Mouse (Mus musculus): ENCODE data around the gene Cpsf3.
A peak's percentile ranks its signal among the peaks of the same experiment; 100 is the strongest.

Gene Cpsf3

GRCm38 (mm10) chr12:21288716-21289395, 3.7 kb downstream of the Cpsf3 start:
- DNase-seq (ENCODE audit: extremely low read depth, insufficient read length, low spot score), result no peak

- no peak for DNase-seq (ENCODE audit: extremely low read depth, insufficient read length, low spot score)
These were observed 4.5 kb downstream of the Cpsf3 start for GRCm38 (mm10) chr12:21289651-21290050.

DNA sequence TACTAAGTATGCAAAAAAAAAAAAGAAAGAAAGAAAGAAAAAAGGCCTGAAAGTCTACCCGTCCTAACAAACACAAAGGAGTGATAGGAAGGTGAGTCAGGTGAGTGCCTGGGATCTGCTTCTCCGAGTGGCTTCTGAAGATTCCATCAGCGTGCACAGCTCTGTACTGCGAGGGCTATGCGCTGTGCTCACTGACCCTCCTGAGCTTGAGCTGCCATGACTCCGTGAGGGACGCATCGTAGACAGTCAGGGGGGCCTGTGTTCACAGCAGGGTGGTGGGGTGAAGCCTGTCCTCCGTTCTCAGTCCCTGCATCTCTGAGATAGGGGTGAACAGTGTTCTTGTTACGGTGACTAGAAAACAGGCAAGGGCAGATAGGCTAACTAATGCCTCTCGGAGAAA, 13.7 kb downstream of the Cpsf3 start:
- DNase-seq (ENCODE audit: extremely low read depth, insufficient read length, low spot score), result no peak

GRCm38 (mm10) chr12:21301324-21301723, 16.1 kb downstream of the Cpsf3 start:
- no peak for DNase-seq (ENCODE audit: extremely low read depth, insufficient read length, low spot score)

DNA sequence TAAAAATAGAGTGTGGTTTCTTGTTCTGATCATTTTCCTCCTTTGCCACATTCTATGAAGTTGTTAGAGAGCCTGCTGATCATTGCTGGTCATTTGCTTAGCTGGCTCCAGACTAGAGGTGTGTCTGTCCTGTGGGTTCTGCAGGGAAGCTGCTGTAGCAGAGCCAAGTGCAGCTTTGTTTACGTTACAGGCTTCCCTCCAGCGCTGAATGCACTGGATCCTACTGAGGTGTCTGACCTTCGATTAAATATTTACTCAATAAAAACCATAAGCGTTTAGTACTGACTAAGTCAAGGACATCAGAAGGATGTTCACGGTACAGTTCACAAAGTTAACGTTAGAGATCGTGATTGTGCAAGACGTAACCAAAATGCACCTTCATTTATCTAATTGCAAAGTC, 16.7 kb downstream of the Cpsf3 start:
- DNase-seq (ENCODE audit: extremely low read depth, insufficient read length, low spot score), result no peak

- DNase-seq (ENCODE audit: extremely low read depth, insufficient read length, low spot score), result no peak
These were observed 17.2 kb downstream of the Cpsf3 start for GRCm38 (mm10) chr12:21302361-21302783.

DNA sequence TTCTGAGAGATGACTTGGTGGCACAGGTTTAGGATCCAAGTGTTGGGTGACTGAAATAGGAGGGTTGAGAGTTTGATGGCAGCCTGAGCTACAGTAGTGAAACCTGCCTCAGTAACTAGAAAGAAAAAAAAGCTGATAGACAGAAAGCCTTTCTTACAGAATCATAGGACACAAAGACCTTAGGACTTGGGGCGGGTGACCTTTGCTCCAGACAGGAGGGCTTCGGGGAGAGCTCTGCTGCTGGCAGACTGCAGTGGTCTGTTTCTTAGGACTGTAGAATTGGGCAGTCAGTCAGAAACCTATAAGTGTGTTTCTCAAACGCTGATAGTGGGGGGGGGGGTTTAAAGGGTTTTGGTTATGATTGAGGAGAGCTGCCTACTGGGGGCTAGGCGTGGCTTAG, 20.6 kb downstream of the Cpsf3 start:
- no peak for DNase-seq (ENCODE audit: extremely low read depth, insufficient read length, low spot score)

DNA sequence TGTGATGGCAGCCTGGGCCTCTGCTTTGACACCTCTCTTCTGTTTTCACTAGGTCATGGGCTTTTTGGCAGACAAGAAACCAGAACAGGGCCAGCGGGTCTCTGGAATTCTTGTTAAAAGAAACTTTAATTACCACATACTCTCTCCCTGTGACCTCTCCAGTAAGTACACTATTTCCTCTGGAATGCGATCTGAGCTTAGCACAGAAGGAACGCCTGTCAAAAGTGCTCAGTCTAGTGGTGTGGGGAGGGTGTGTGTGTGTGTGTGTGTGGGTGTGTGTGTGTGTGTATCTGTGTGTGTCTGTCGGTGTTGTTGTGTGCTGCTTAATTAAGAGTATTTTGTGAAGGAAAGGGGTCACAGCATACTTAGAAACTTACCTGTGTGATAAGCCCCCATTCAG, 21.5 kb downstream of the Cpsf3 start:
- no peak for DNase-seq (ENCODE audit: extremely low read depth, insufficient read length, low spot score)

GRCm38 (mm10) chr12:21312201-21312600, 27.0 kb downstream of the Cpsf3 start:
- no peak for DNase-seq (ENCODE audit: extremely low read depth, insufficient read length, low spot score)

GRCm38 (mm10) chr12:21315923-21316868, 31.0 kb downstream of the Cpsf3 start, which contains the start of gene Iah1:
Gene Iah1 (plus strand): TSS chr12:21316389.
- DNase-seq (ENCODE audit: extremely low read depth, insufficient read length, low spot score), result peak; percentile 89

- no peak for DNase-seq (ENCODE audit: extremely low read depth, insufficient read length, low spot score)
These were observed 31.7 kb downstream of the Cpsf3 start for GRCm38 (mm10) chr12:21316869-21317265.

- no peak for DNase-seq (ENCODE audit: extremely low read depth, insufficient read length, low spot score)
These were observed 33.1 kb downstream of the Cpsf3 start for GRCm38 (mm10) chr12:21318143-21318895.

DNA sequence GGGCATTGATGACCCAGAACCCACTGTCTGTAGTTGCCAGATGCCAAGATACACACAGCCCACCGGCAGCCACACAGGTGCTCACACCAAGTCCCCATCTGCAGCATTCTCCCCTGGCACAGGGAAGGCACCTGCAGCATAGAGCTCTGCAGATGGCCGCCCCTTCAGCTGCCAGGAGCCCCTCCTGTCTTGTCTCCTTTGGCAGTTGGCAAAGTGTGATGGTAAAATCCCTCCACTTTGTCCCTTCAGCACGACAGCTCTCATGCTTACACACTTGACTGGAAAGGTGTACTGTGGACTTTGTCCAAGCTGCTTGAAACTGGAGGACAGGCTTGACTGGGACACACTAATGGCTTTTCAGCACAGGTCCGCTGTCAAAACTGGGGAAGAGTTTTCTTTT, 35.1 kb downstream of the Cpsf3 start:
- DNase-seq (ENCODE audit: extremely low read depth, insufficient read length, low spot score), result no peak

DNA sequence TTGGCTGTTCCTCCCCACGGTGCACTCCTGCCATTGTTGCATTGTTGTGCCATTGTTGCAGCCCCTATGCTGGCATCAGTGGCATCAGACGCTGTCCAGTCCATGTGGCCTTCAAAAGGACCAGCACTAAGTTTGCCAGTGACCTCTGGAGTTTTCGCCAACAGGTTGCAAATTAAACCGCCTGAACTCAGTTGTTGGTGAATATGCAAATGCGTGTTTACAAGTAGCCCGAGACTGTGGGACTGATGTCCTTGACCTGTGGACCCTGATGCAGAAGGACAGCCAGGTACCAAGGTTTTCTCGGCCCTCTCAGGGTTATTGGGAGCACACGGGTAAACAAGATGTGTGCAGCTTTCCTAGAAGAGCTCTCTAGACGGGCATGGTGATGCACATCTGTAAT, 36.0 kb downstream of the Cpsf3 start:
- DNase-seq (ENCODE audit: extremely low read depth, insufficient read length, low spot score), result no peak

DNA sequence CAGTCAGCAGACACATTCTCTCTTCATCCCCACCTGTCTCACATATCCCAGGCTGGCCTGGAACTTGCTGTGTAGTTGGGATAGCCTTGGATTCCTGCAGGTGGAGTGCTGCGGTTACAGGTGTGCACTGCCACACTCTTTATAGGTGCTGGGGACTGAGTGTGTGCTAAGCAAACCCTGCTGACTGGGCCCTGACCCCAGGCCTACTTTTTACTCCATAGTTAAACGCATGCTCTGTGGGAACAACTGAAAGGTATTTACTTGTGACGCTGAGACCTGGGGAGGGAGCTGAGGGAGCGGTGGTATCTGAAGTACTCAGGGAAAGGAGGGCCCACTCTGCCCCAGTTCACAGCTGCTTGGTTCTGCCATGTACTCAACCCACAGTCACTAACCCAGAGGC, 37.1 kb downstream of the Cpsf3 start:
- no peak for DNase-seq (ENCODE audit: extremely low read depth, insufficient read length, low spot score)

DNA sequence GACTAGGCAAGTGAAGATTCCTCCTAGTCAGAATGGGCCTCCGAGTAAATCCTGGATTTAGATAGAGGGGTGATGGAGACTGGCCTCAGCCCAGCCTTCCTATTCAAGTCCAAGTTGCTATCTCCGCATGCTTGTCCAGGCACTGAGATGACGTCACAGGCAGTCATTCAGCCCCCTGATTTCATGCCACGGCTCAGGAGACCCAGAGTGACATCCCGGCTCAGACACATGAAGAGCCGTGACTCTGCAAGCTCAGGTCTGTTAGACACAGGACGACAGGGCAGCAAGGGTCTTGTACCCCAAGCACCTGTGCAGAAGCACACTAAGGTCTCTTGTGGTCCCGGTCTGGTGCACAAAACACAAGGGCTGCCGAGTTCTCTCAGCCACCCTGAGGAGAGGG, 37.7 kb downstream of the Cpsf3 start:
- DNase-seq (ENCODE audit: extremely low read depth, insufficient read length, low spot score), result no peak

DNA sequence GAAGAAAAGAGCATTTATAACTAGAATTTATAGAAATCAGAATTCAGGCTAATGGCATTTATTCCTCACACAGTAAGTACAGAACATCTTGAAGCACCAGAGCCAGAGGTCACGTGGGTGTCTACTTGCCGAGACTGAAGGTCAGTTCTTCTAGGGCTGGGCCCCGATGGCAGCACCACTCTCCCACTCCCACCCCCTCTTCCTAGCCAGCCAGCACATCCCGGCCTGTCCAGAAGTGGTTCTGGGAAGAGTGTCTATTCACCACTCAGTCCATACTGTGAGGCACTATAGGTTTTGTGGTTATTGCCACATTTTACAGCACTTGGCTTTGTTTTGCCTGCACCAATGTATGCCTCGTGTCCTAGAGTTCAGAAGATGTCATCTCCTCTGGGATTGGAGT, 38.9 kb downstream of the Cpsf3 start:
- no peak for DNase-seq (ENCODE audit: extremely low read depth, insufficient read length, low spot score)

DNA sequence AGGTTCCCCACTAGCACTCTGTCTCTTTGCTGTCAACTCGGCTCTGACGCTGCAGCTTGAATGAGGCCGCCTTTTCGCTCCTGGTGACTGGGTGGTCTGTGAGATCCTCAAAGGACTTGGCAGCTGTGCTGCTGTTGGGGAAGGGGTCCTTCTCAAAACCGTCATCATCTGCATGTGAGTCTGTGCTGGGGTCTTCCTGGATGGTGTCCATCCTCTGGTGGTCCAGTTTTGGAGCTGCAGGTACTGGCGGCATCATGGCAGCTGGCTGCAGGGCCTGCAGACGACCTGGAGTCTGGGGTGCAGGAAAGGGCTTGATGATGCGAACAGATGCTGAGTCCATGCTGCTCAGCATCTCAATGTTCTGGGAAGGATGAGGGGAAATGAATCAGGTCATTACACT, 40.1 kb downstream of the Cpsf3 start:
- DNase-seq (ENCODE audit: extremely low read depth, insufficient read length, low spot score), result no peak

DNA sequence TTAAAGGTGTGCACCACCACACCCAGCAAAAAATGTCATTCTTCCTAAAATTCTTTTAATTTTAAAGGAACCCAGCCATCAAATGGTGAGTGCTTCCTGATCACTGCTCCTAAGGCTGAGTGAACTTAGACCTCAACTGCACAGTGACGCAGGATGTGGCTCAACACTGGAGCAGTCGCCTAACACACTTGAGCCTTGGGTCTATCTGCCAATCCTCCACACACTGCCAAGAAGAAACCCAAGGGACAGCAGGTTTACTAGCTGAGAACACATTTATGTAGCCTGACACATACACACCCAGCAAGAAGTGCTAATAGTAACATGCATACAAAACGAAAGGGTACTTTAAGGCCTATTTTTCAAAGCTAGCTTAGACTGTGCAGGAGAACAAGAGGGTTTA, 41.1 kb downstream of the Cpsf3 start:
- no peak for DNase-seq (ENCODE audit: extremely low read depth, insufficient read length, low spot score)

GRCm38 (mm10) chr12:21329661-21330400, 44.6 kb downstream of the Cpsf3 start:
- DNase-seq (ENCODE audit: extremely low read depth, insufficient read length, low spot score), result no peak

All from 3134 (cell line).